Mouse (Mus musculus): ENCODE data around the gene Nup160. TPM values are rescaled to one million over a fixed set of nuclear protein-coding genes. Genes with fewer than 3 reads are reported as not detected.

The Nup160 gene
- 52.3 and 52.8 TPM in 2 replicates for polyA plus RNA-seq (2011; ENCODE audit: insufficient read length, low read depth, missing spikeins)

DNA sequence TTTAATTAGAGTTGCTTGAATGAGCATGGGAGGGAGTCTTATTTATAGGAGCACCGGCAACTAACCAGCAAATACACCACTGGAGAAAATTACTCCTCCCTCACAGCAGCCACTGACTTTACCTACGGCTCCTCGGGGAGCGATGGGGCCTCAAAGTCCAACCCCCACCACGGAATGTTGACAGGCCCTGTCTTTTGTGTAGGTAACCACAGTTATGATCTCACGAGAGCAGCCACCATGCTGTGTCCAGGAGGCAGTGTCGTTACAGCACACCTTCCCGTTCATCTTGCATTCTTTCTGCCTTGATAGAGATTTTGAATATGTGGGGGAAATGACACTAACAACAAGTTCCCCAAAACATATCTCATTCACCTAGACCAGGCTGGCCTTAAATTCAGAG, at the start of gene Nup160:
TSS of gene Nup160 (plus strand) at position 209 of the 400 bp plus-strand sequence.
- no peak within 1 kb of the TSS for H3K27ac ChIP-seq (ENCODE audit: insufficient read depth, low read length)
- TF ChIP-seq POLR2A (IDR thresholded peaks at IDR 0.05; ENCODE audit: low read depth, low read length) = no peak
- no peak for TF ChIP-seq CTCF (IDR thresholded peaks at IDR 0.05; ENCODE audit: borderline replicate concordance, insufficient read depth, low read length)
- H3K4me1 ChIP-seq (ENCODE audit: control insufficient read depth, insufficient read depth, low read length) = no peaks in the 10 kb centered on the region; the same call in 1 of the 2 replicates
- no peak within 1 kb of the TSS for H3K4me3 ChIP-seq (ENCODE audit: insufficient read depth, low read length)

DNA sequence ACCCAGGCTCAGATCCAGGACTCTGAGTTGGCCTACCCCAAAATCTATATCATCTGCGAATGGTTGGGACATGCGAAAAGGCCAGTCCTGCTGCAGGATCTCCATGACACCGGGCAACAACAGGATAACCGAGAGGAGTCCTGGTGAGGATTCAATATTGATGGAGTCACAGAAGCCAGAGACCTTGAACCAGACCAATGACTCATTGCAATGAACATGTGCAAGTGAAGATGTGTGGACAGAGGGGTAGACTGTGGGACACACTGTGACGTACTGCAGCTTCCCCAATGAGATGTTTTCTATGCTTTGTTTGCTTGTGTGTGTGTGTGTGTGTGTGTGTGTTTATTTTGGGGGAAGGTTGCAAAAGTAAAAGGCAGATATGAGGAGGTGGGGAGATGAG, 48.8 kb upstream of the Nup160 start:
- Histone ChIP-seq H3K4me1 (ENCODE audit: control insufficient read depth, insufficient read depth, low read length) (no peaks in the 10 kb centered on the region), H3K4me3 (ENCODE audit: insufficient read depth, low read length) (no peak overlapping the region), H3K27ac (ENCODE audit: insufficient read depth, low read length) (no peak overlapping the region)
- no peak for TF ChIP-seq CTCF (IDR thresholded peaks at IDR 0.05; ENCODE audit: borderline replicate concordance, insufficient read depth, low read length)

DNA sequence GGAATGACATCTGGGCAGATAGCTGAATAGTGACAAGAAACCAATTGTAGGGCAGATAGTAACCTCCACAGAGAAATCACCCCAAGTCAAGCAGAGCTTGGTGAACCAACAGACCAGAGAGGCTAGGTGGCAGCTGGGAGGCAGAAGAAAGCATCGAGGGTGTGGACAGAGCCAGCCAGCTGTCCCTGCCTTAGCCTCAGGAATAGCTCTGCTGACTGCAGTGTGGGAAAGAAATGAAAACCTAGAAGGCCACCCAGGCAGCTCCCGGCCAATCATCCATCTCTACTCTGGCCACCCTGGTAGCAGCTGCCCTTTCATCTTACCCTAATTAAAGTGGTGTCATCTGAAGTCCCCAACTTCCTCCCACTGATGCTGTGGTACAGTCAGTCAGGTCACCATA, 47.5 kb upstream of the Nup160 start:
- Histone ChIP-seq H3K4me1 (ENCODE audit: control insufficient read depth, insufficient read depth, low read length) (no peaks in the 10 kb centered on the region), H3K27ac (ENCODE audit: insufficient read depth, low read length) (no peak overlapping the region)
- TF ChIP-seq CTCF (IDR thresholded peaks at IDR 0.05; ENCODE audit: borderline replicate concordance, insufficient read depth, low read length) = no peak
- TF ChIP-seq POLR2A (IDR thresholded peaks at IDR 0.05; ENCODE audit: low read depth, low read length) = no peak

DNA sequence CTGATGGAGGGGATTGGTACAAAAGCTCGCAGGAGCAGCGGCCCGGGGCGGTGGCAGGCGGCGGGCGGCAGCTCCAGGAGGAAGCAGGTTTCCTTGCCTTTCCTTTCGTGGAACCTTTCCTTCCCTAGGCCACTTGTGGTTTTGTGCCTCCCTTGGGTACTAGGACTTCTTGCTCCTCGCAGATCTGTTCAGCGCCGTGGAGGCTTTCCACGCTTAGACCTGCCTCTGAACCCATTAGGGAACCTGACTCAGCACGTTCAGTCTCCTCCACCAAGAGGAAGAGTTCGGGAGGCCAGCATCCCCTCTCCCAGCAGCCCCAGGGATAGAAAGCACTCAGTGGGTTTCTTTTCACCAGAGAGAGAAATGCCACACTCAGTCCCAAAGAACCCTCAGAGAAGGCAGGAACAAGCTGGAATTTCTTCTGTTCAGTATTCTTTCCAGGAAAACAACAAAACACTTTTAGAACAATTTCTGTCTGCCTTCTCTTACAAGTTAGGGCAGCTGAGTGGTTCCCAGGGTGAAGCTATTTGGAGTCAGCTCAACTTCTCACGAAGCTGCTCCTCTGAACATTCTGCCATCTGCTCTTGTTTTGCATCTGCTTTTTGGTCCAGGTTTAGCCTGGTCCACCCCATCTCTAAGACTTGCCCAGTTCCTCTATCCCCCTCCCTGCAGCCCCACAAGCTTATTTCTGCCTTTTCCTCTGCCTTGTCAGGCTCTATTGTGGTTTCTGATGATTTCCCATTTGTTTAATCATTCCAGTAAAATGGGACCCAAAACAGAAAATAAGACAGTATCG, 44.9 kb upstream of the Nup160 start:
- Histone ChIP-seq H3K4me1 (ENCODE audit: control insufficient read depth, insufficient read depth, low read length) (no peaks in the 10 kb centered on the region), H3K27ac (ENCODE audit: insufficient read depth, low read length) (no peak overlapping the region), H3K4me3 (ENCODE audit: insufficient read depth, low read length) (no peak overlapping the region)
- TF ChIP-seq CTCF (IDR thresholded peaks at IDR 0.05; ENCODE audit: borderline replicate concordance, insufficient read depth, low read length) (no peak), POLR2A (IDR thresholded peaks at IDR 0.05; ENCODE audit: low read depth, low read length) (no peak)

More for the DNA sequence above, 47.5 kb upstream of the Nup160 start:
- H3K4me3 ChIP-seq (ENCODE audit: insufficient read depth, low read length) = no peak overlapping the region

GRCm38 (mm10) chr2:90634671-90635070, 42.3 kb upstream of the Nup160 start:
- no peaks in the 10 kb centered on the region; the same call in 1 of the 2 replicates for H3K4me1 ChIP-seq (ENCODE audit: control insufficient read depth, insufficient read depth, low read length)
- TF ChIP-seq POLR2A (IDR thresholded peaks at IDR 0.05; ENCODE audit: low read depth, low read length) (no peak), CTCF (IDR thresholded peaks at IDR 0.05; ENCODE audit: borderline replicate concordance, insufficient read depth, low read length) (no peak)
- no peak overlapping the region for H3K4me3 ChIP-seq (ENCODE audit: insufficient read depth, low read length)
- no peak overlapping the region for H3K27ac ChIP-seq (ENCODE audit: insufficient read depth, low read length)

GRCm38 (mm10) chr2:90635085-90635723, 41.8 kb upstream of the Nup160 start:
- Histone ChIP-seq H3K4me3 (ENCODE audit: insufficient read depth, low read length) (no peak overlapping the region), H3K4me1 (ENCODE audit: control insufficient read depth, insufficient read depth, low read length) (no peaks in the 10 kb centered on the region; the same call in 1 of the 2 replicates), H3K27ac (ENCODE audit: insufficient read depth, low read length) (no peak overlapping the region)
- TF ChIP-seq CTCF (IDR thresholded peaks at IDR 0.05; ENCODE audit: borderline replicate concordance, insufficient read depth, low read length) (no peak), POLR2A (IDR thresholded peaks at IDR 0.05; ENCODE audit: low read depth, low read length) (no peak)

DNA sequence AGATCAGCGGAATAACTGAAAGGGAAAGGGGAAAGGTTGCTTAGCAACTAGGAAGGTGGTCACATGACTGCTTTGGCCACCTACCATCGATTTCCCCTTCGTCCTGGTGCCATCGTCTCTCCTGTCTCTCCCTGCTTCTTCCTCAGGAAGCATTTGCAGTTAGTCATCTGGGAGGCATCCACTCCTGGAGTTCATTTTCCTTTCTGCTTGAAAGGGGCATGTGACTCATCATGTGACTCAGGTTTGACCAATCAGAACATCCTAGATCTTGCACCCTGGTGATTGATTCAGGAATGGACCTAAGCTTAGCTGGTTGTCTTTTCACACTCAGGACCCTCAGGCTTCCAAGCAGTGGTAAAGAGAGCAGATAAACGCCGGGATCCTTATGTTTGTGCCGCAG, 40.2 kb upstream of the Nup160 start:
- Histone ChIP-seq H3K4me3 (ENCODE audit: insufficient read depth, low read length) (no peak overlapping the region), H3K27ac (ENCODE audit: insufficient read depth, low read length) (no peak overlapping the region), H3K4me1 (ENCODE audit: control insufficient read depth, insufficient read depth, low read length) (peaks cover 2% of the 10 kb centered on the region; the same call in 1 of the 2 replicates)
- TF ChIP-seq CTCF (IDR thresholded peaks at IDR 0.05; ENCODE audit: borderline replicate concordance, insufficient read depth, low read length) (no peak), POLR2A (IDR thresholded peaks at IDR 0.05; ENCODE audit: low read depth, low read length) (no peak)

GRCm38 (mm10) chr2:90638986-90639746, 37.8 kb upstream of the Nup160 start:
- peaks cover 2% of the 10 kb centered on the region; the same call in 1 of the 2 replicates for H3K4me1 ChIP-seq (ENCODE audit: control insufficient read depth, insufficient read depth, low read length)
- no peak for TF ChIP-seq POLR2A (IDR thresholded peaks at IDR 0.05; ENCODE audit: low read depth, low read length)
- no peak overlapping the region for H3K4me3 ChIP-seq (ENCODE audit: insufficient read depth, low read length)
- no peak overlapping the region for H3K27ac ChIP-seq (ENCODE audit: insufficient read depth, low read length)

- Histone ChIP-seq H3K27ac (ENCODE audit: insufficient read depth, low read length) (no peak overlapping the region), H3K4me1 (ENCODE audit: control insufficient read depth, insufficient read depth, low read length) (peaks cover 2% of the 10 kb centered on the region; the same call in 1 of the 2 replicates), H3K4me3 (ENCODE audit: insufficient read depth, low read length) (no peak overlapping the region)
- no peak for TF ChIP-seq CTCF (IDR thresholded peaks at IDR 0.05; ENCODE audit: borderline replicate concordance, insufficient read depth, low read length)
- TF ChIP-seq POLR2A (IDR thresholded peaks at IDR 0.05; ENCODE audit: low read depth, low read length) = no peak
These were observed 37.0 kb upstream of the Nup160 start for GRCm38 (mm10) chr2:90639747-90640699.

Data from embryonic fibroblast, embryonic 13.5 days (primary cell).